Mouse (Mus musculus): ENCODE measurements around the gene Soga1. TPM values are rescaled to one million over a fixed set of nuclear protein-coding genes. Genes with fewer than 3 reads are reported as not detected.

Soga1 gene
- total and polyA plus RNA-seq, 3 experiments: 2.6 to 16.4 (median 6.0) TPM

- ATAC-seq (ENCODE audit: extremely low read depth, insufficient number of reproducible peaks, low FRiP score, poor library complexity, severe bottlenecking) (no peak), DNase-seq (ENCODE audit: low spot score) (no peak)
- Histone ChIP-seq H3K4me3 (ENCODE audit: low read depth, low read length) (no peak overlapping the region), H3K4me1 (ENCODE audit: insufficient read depth, low read depth, low read length) (peaks cover 19% of the 10 kb centered on the region), H3K36me3 (replicated peaks) (no peaks in the 10 kb centered on the region), H3K27me3 (ENCODE audit: insufficient read depth, low read length) (peaks cover 48% of the 10 kb centered on the region), H3K9me3 (replicated peaks) (no peaks in the 10 kb centered on the region)
- no peak for TF ChIP-seq GATA2 (IDR thresholded peaks at IDR 0.05; ENCODE audit: borderline replicate concordance, low read depth, low read length)
- TF ChIP-seq POLR2AphosphoS5 (IDR thresholded peaks at IDR 0.05; ENCODE audit: insufficient replicate concordance, low read depth, low read length): no peak
- TF ChIP-seq GATA1 (IDR thresholded peaks at IDR 0.05; ENCODE audit: borderline replicate concordance, low read length): no peak
- no peak for TF ChIP-seq CTCF (IDR thresholded peaks at IDR 0.05; ENCODE audit: low read depth, low read length)
- TF ChIP-seq TAL1 (conservative IDR thresholded peaks at IDR 0.05; ENCODE audit: low read depth, low read length): no peak
These were observed 35.5 kb downstream of the Soga1 start for GRCm38 (mm10) chr2:157043556-157043955.

- DNase-seq (ENCODE audit: low spot score) (no peak), ATAC-seq (ENCODE audit: extremely low read depth, insufficient number of reproducible peaks, low FRiP score, poor library complexity, severe bottlenecking) (no peak)
- TF ChIP-seq CTCF (IDR thresholded peaks at IDR 0.05; ENCODE audit: low read depth, low read length) (no peak), GATA2 (IDR thresholded peaks at IDR 0.05; ENCODE audit: borderline replicate concordance, low read depth, low read length) (no peak), POLR2AphosphoS5 (IDR thresholded peaks at IDR 0.05; ENCODE audit: insufficient replicate concordance, low read depth, low read length) (no peak), TAL1 (conservative IDR thresholded peaks at IDR 0.05; ENCODE audit: low read depth, low read length) (no peak), GATA1 (IDR thresholded peaks at IDR 0.05; ENCODE audit: borderline replicate concordance, low read length) (no peak)
- Histone ChIP-seq H3K4me1 (ENCODE audit: insufficient read depth, low read depth, low read length) (peaks cover 22% of the 10 kb centered on the region), H3K27me3 (ENCODE audit: insufficient read depth, low read length) (peaks cover 51% of the 10 kb centered on the region), H3K9me3 (replicated peaks) (no peaks in the 10 kb centered on the region), H3K36me3 (replicated peaks) (no peaks in the 10 kb centered on the region), H3K4me3 (ENCODE audit: low read depth, low read length) (no peak overlapping the region)
These were observed 37.6 kb downstream of the Soga1 start for GRCm38 (mm10) chr2:157041421-157041820.

- no peak overlapping the region for H3K4me3 ChIP-seq (ENCODE audit: low read depth, low read length)
- peaks cover 47% of the 10 kb centered on the region for H3K27me3 ChIP-seq (ENCODE audit: insufficient read depth, low read length)
- no peak for TF ChIP-seq CTCF (IDR thresholded peaks at IDR 0.05; ENCODE audit: low read depth, low read length)
- no peak for TF ChIP-seq GATA1 (IDR thresholded peaks at IDR 0.05; ENCODE audit: borderline replicate concordance, low read length)
- TF ChIP-seq POLR2AphosphoS5 (IDR thresholded peaks at IDR 0.05; ENCODE audit: insufficient replicate concordance, low read depth, low read length): no peak
- no peak for TF ChIP-seq TAL1 (conservative IDR thresholded peaks at IDR 0.05; ENCODE audit: low read depth, low read length)
- no peak for TF ChIP-seq GATA2 (IDR thresholded peaks at IDR 0.05; ENCODE audit: borderline replicate concordance, low read depth, low read length)
- no peak for ATAC-seq (ENCODE audit: extremely low read depth, insufficient number of reproducible peaks, low FRiP score, poor library complexity, severe bottlenecking)
- no peaks in the 10 kb centered on the region for H3K36me3 ChIP-seq (replicated peaks)
- DNase-seq (ENCODE audit: low spot score): no peak
- no peaks in the 10 kb centered on the region for H3K9me3 ChIP-seq (replicated peaks)
- peaks cover 25% of the 10 kb centered on the region for H3K4me1 ChIP-seq (ENCODE audit: insufficient read depth, low read depth, low read length)
These were observed 38.4 kb downstream of the Soga1 start for GRCm38 (mm10) chr2:157040649-157041046.

- Histone ChIP-seq H3K9me3 (replicated peaks) (no peaks in the 10 kb centered on the region), H3K36me3 (replicated peaks) (no peaks in the 10 kb centered on the region), H3K4me3 (ENCODE audit: low read depth, low read length) (no peak overlapping the region), H3K4me1 (ENCODE audit: insufficient read depth, low read depth, low read length) (peaks cover 28% of the 10 kb centered on the region), H3K27me3 (ENCODE audit: insufficient read depth, low read length) (peaks cover 47% of the 10 kb centered on the region)
- TF ChIP-seq GATA2 (IDR thresholded peaks at IDR 0.05; ENCODE audit: borderline replicate concordance, low read depth, low read length) (no peak), GATA1 (IDR thresholded peaks at IDR 0.05; ENCODE audit: borderline replicate concordance, low read length) (no peak), POLR2AphosphoS5 (IDR thresholded peaks at IDR 0.05; ENCODE audit: insufficient replicate concordance, low read depth, low read length) (no peak), CTCF (IDR thresholded peaks at IDR 0.05; ENCODE audit: low read depth, low read length) (no peak), TAL1 (conservative IDR thresholded peaks at IDR 0.05; ENCODE audit: low read depth, low read length) (no peak)
- DNase-seq (ENCODE audit: low spot score): no peak
- no peak for ATAC-seq (ENCODE audit: extremely low read depth, insufficient number of reproducible peaks, low FRiP score, poor library complexity, severe bottlenecking)
These were observed 39.0 kb downstream of the Soga1 start for GRCm38 (mm10) chr2:157039900-157040648.

- DNase-seq (ENCODE audit: low spot score): no peak
- Histone ChIP-seq H3K4me1 (ENCODE audit: insufficient read depth, low read depth, low read length) (peaks cover 41% of the 10 kb centered on the region), H3K4me3 (ENCODE audit: low read depth, low read length) (no peak overlapping the region), H3K36me3 (replicated peaks) (no peaks in the 10 kb centered on the region), H3K27me3 (ENCODE audit: insufficient read depth, low read length) (peaks cover 40% of the 10 kb centered on the region), H3K9me3 (replicated peaks) (no peaks in the 10 kb centered on the region)
- no peak for TF ChIP-seq GATA1 (IDR thresholded peaks at IDR 0.05; ENCODE audit: borderline replicate concordance, low read length)
- ATAC-seq (ENCODE audit: extremely low read depth, insufficient number of reproducible peaks, low FRiP score, poor library complexity, severe bottlenecking): no peak
These were observed 41.8 kb downstream of the Soga1 start for GRCm38 (mm10) chr2:157037303-157037702.

- Histone ChIP-seq H3K4me1 (ENCODE audit: insufficient read depth, low read depth, low read length) (peaks cover 37% of the 10 kb centered on the region), H3K9me3 (replicated peaks) (no peaks in the 10 kb centered on the region), H3K27me3 (ENCODE audit: insufficient read depth, low read length) (peaks cover 33% of the 10 kb centered on the region), H3K4me3 (ENCODE audit: low read depth, low read length) (no peak overlapping the region), H3K36me3 (replicated peaks) (no peaks in the 10 kb centered on the region)
- no peak for TF ChIP-seq GATA2 (IDR thresholded peaks at IDR 0.05; ENCODE audit: borderline replicate concordance, low read depth, low read length)
- no peak for TF ChIP-seq POLR2AphosphoS5 (IDR thresholded peaks at IDR 0.05; ENCODE audit: insufficient replicate concordance, low read depth, low read length)
- no peak for TF ChIP-seq TAL1 (conservative IDR thresholded peaks at IDR 0.05; ENCODE audit: low read depth, low read length)
- TF ChIP-seq CTCF (IDR thresholded peaks at IDR 0.05; ENCODE audit: low read depth, low read length): no peak
- TF ChIP-seq GATA1 (IDR thresholded peaks at IDR 0.05; ENCODE audit: borderline replicate concordance, low read length): no peak
- DNase-seq (ENCODE audit: low spot score) (no peak), ATAC-seq (ENCODE audit: extremely low read depth, insufficient number of reproducible peaks, low FRiP score, poor library complexity, severe bottlenecking) (no peak)
These were observed 42.7 kb downstream of the Soga1 start for GRCm38 (mm10) chr2:157036400-157036799.
